Mouse (Mus musculus): Measurements from ENCODE around the gene Nav1. TPM values are rescaled to one million over a fixed set of nuclear protein-coding genes. Genes with fewer than 3 reads are reported as not detected.

Nav1 gene
- polyA plus RNA-seq, 2 experiments, result 14.4 to 26.8 TPM

DNA sequence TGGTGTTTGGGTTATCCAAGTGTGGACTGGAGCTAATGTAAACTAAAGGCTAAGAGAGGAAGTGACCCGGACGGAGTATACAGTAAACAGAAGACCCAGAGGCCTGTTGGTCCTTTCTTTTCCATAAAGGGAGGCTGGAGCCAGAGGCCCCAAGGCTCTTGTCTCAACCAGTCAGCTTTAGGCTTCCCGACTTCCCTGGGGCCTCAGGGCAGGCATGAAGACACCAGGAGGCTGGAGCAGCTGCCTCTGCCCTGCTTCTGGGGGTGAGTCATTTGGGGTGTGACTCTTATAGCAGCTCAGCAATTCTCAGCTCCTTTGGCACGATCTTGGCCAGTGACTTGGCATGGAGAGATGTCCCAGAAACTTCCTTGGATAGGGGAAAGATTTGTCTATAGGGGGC, 71.8 kb downstream of the Nav1 start:
- Histone ChIP-seq H3K4me3 (replicated peaks; ENCODE audit: low read length) (no peak overlapping the region), H3K27me3 (ENCODE audit: control insufficient read depth, insufficient read depth, low read length) (no peaks in the 10 kb centered on the region), H3K9me3 (ENCODE audit: control insufficient read depth, low read length) (no peaks in the 10 kb centered on the region), H3K4me1 (ENCODE audit: control insufficient read depth, insufficient read depth, low read length) (no peaks in the 10 kb centered on the region), H3K36me3 (ENCODE audit: control insufficient read depth, insufficient read depth, low read length) (peaks cover 8% of the 10 kb centered on the region), H3K27ac (replicated peaks; ENCODE audit: low read depth, low read length) (no peak overlapping the region), H3K4me2 (replicated peaks; ENCODE audit: low read depth, low read length, severe bottlenecking) (no peak overlapping the region), H3K9ac (ENCODE audit: low read depth, low read length, severe bottlenecking) (no peak overlapping the region)
- DNase-seq (ENCODE audit: low spot score), result no peak
- no peak for TF ChIP-seq POLR2A (IDR thresholded peaks at IDR 0.05; ENCODE audit: borderline replicate concordance, extremely low read depth, insufficient read depth, insufficient read length)
- ATAC-seq (ENCODE audit: low FRiP score, low read depth), result no peak
- 39% methylated on average over 4 of the region's 4 CpGs for WGBS

DNA sequence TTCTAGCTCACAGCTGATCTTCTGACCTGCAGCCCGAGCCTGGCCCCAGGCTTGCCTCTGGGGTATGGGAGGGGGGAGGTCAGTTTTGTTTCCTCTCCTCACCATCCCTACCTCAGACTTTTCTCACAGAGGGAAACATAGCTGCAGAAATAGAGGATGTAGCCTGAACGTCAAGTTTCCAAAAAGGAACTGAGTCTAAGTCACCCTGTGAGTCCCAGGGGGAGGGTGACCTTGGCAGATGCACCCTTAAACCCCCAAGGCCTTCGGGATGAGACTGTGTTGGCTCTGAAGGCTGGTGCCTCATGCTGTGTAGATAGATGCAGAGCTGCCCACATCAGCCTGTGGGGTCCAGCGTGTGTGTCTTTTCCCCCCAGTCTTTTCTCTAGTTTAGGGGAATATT, 72.3 kb downstream of the Nav1 start:
- no peak for ATAC-seq (ENCODE audit: low FRiP score, low read depth)
- H3K27ac ChIP-seq (replicated peaks; ENCODE audit: low read depth, low read length), result no peak overlapping the region; the same call in 1 of the 2 replicates

DNA sequence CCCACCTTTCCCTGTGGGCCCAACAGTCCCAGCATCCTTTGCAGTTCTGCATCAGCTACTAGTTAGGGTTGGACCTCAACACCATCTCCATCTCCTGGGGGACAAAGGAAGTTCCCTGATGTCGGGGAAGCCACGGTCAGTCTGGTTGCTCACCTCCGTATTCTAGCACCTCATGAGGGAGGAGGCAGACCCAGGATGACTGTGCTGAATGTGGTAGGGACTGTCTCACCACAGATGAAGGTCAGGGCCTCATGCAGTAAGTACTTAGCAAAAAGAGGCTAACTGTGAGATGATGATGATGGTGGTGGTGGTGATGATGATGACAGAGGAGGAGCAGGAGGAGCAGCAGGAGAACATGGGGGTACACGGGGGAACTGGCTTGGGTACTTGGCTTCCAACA, 73.0 kb downstream of the Nav1 start:
- no peak for DNase-seq (ENCODE audit: low spot score)
- no peaks in the 10 kb centered on the region for H3K9me3 ChIP-seq (ENCODE audit: control insufficient read depth, low read length)
- H3K9ac ChIP-seq (ENCODE audit: low read depth, low read length, severe bottlenecking), result no peak overlapping the region
- H3K27ac ChIP-seq (replicated peaks; ENCODE audit: low read depth, low read length), result no peak overlapping the region
- H3K4me1 ChIP-seq (ENCODE audit: control insufficient read depth, insufficient read depth, low read length), result no peaks in the 10 kb centered on the region
- H3K36me3 ChIP-seq (ENCODE audit: control insufficient read depth, insufficient read depth, low read length), result peaks cover 8% of the 10 kb centered on the region
- H3K4me3 ChIP-seq (replicated peaks; ENCODE audit: low read length), result no peak overlapping the region
- ATAC-seq (ENCODE audit: low FRiP score, low read depth), result no peak
- TF ChIP-seq POLR2A (IDR thresholded peaks at IDR 0.05; ENCODE audit: borderline replicate concordance, extremely low read depth, insufficient read depth, insufficient read length), result no peak
- H3K27me3 ChIP-seq (ENCODE audit: control insufficient read depth, insufficient read depth, low read length), result no peaks in the 10 kb centered on the region
- WGBS, result 95% methylated on average over 4 of the region's 4 CpGs
- no peak overlapping the region for H3K4me2 ChIP-seq (replicated peaks; ENCODE audit: low read depth, low read length, severe bottlenecking)

More for the DNA sequence above, 72.3 kb downstream of the Nav1 start:
- Histone ChIP-seq H3K9me3 (ENCODE audit: control insufficient read depth, low read length) (no peaks in the 10 kb centered on the region), H3K9ac (ENCODE audit: low read depth, low read length, severe bottlenecking) (no peak overlapping the region), H3K4me1 (ENCODE audit: control insufficient read depth, insufficient read depth, low read length) (no peaks in the 10 kb centered on the region), H3K27me3 (ENCODE audit: control insufficient read depth, insufficient read depth, low read length) (no peaks in the 10 kb centered on the region), H3K36me3 (ENCODE audit: control insufficient read depth, insufficient read depth, low read length) (peaks cover 8% of the 10 kb centered on the region), H3K4me2 (replicated peaks; ENCODE audit: low read depth, low read length, severe bottlenecking) (no peak overlapping the region), H3K4me3 (replicated peaks; ENCODE audit: low read length) (no peak overlapping the region)
- TF ChIP-seq POLR2A (IDR thresholded peaks at IDR 0.05; ENCODE audit: borderline replicate concordance, extremely low read depth, insufficient read depth, insufficient read length), result no peak
- 43% methylated on average over 4 of the region's 4 CpGs for WGBS
- no peak for DNase-seq (ENCODE audit: low spot score)

DNA sequence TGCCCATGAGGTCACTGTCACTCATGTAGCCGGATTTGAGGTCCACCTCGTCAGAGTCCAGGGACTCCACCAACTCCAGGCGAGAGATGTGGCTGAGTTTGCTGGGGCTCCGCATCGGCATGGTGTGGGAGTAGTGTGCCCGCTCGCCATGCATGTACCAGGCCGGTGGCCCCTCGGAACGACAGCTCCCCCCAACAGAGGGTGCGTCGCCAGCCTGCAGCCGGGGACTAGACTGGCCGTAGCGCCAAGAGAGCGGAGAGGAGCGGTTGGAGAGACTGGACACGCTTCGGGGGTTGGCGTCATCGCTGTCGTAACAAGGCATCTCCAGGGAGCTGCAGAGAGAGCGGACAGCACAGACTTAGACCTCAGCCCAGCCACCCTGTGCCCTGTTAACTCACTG, 74.7 kb downstream of the Nav1 start:
- Histone ChIP-seq H3K9ac (ENCODE audit: low read depth, low read length, severe bottlenecking) (no peak overlapping the region), H3K4me3 (replicated peaks; ENCODE audit: low read length) (no peak overlapping the region), H3K9me3 (ENCODE audit: control insufficient read depth, low read length) (no peaks in the 10 kb centered on the region), H3K27ac (replicated peaks; ENCODE audit: low read depth, low read length) (no peak overlapping the region), H3K36me3 (ENCODE audit: control insufficient read depth, insufficient read depth, low read length) (peaks cover 8% of the 10 kb centered on the region), H3K4me1 (ENCODE audit: control insufficient read depth, insufficient read depth, low read length) (no peaks in the 10 kb centered on the region), H3K27me3 (ENCODE audit: control insufficient read depth, insufficient read depth, low read length) (no peaks in the 10 kb centered on the region), H3K4me2 (replicated peaks; ENCODE audit: low read depth, low read length, severe bottlenecking) (no peak overlapping the region)
- TF ChIP-seq POLR2A (IDR thresholded peaks at IDR 0.05; ENCODE audit: borderline replicate concordance, extremely low read depth, insufficient read depth, insufficient read length), result no peak
- no peak for DNase-seq (ENCODE audit: low spot score)
- 93% methylated on average over 23 of the region's 23 CpGs for WGBS
- no peak for ATAC-seq (ENCODE audit: low FRiP score, low read depth)

DNA sequence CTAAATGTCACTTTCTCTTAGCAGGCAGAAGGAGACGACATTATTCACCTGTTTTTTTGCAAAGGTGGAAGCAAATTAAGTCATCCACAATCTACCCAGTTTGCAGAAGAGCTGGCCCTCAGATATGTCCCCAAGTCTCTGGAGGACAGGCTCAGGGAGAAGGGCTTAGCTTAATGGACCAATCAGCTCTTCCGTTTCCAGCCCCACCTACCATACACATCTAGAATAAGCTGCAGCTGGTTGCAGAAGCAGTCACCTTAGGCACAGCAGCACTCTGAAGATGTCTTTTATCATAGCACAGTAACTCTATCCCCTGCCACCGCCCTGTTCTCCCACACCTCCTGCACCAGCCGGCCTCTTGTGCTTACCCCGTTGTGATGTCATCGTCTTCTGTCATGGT, 75.1 kb downstream of the Nav1 start:
- Histone ChIP-seq H3K4me3 (replicated peaks; ENCODE audit: low read length) (no peak overlapping the region), H3K4me2 (replicated peaks; ENCODE audit: low read depth, low read length, severe bottlenecking) (no peak overlapping the region), H3K27me3 (ENCODE audit: control insufficient read depth, insufficient read depth, low read length) (no peaks in the 10 kb centered on the region), H3K36me3 (ENCODE audit: control insufficient read depth, insufficient read depth, low read length) (peaks cover 8% of the 10 kb centered on the region), H3K27ac (replicated peaks; ENCODE audit: low read depth, low read length) (no peak overlapping the region), H3K4me1 (ENCODE audit: control insufficient read depth, insufficient read depth, low read length) (no peaks in the 10 kb centered on the region), H3K9ac (ENCODE audit: low read depth, low read length, severe bottlenecking) (no peak overlapping the region), H3K9me3 (ENCODE audit: control insufficient read depth, low read length) (no peaks in the 10 kb centered on the region)
- ATAC-seq (ENCODE audit: low FRiP score, low read depth) (no peak), DNase-seq (ENCODE audit: low spot score) (no peak)
- TF ChIP-seq POLR2A (IDR thresholded peaks at IDR 0.05; ENCODE audit: borderline replicate concordance, extremely low read depth, insufficient read depth, insufficient read length), result no peak
- WGBS, result 78% methylated on average over 6 of the region's 6 CpGs

DNA sequence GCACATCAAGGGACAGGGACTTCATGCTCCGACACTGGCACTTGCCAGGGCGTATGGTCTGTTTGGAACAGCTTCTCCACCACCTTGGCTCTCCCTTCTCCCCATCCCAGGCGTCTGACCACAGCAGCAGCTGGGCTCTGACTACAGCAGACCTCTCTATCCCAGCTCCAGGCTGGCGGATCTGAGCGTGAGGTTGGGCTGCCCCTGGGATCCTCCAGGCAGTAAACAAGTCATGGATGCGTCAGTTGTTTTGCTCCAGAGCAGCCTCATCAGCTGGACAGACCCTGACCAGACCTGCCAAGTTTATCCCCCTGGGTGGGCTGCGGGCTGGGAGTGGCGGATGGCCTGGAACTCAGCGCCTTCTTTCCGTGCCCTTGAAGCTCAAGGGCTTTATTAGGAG, 76.0 kb downstream of the Nav1 start:
- Histone ChIP-seq H3K4me1 (ENCODE audit: control insufficient read depth, insufficient read depth, low read length) (no peaks in the 10 kb centered on the region), H3K36me3 (ENCODE audit: control insufficient read depth, insufficient read depth, low read length) (peaks cover 8% of the 10 kb centered on the region), H3K27ac (replicated peaks; ENCODE audit: low read depth, low read length) (no peak overlapping the region), H3K27me3 (ENCODE audit: control insufficient read depth, insufficient read depth, low read length) (no peaks in the 10 kb centered on the region), H3K4me2 (replicated peaks; ENCODE audit: low read depth, low read length, severe bottlenecking) (no peak overlapping the region), H3K9me3 (ENCODE audit: control insufficient read depth, low read length) (no peaks in the 10 kb centered on the region), H3K9ac (ENCODE audit: low read depth, low read length, severe bottlenecking) (no peak overlapping the region), H3K4me3 (replicated peaks; ENCODE audit: low read length) (no peak overlapping the region)
- peak; percentile 44; the same call in 1 of the 2 replicates for ATAC-seq (ENCODE audit: low FRiP score, low read depth)
- 48% methylated on average over 10 of the region's 10 CpGs for WGBS
- no peak for TF ChIP-seq POLR2A (IDR thresholded peaks at IDR 0.05; ENCODE audit: borderline replicate concordance, extremely low read depth, insufficient read depth, insufficient read length)
- DNase-seq (ENCODE audit: low spot score), result no peak

All from limb, embryonic 14.5 days (tissue).